Mouse (Mus musculus) thymus, postnatal 10 days (tissue): ENCODE results near the gene Olfr470.
"Not testable (repeated sequence)": the region's sequence is repeated elsewhere in the genome, so short reads cannot be mapped to it uniquely, and the experiment has no call there.

ENCODE experiments used
- DNase-seq, 2 experiments: peaks; one replicate each; pipeline ENCODE4 v3.0.0; 2021; ENCODE audit warnings: low spot score in 2 of 2

Olfr470 gene

DNA sequence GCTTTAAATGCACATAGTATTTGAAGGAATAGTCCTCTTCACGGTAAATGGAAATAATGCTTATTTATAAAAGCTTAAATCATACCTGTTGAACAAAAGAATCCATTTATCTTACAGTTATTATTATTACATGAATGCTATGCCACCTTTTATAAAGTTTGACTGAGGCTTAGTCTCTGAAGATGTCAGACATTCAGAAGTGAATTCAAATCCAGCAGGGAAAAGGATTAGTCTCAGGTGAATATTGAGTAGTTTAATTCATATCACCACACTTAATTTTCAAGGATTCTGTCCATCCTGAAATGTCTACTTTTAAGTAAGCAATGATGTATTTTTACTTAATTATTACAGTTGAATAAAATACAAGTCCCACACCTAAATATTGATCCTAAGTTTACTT is at the start of gene Olfr470:
Gene Olfr470, minus strand, starts transcription at position 101 of the 400 bp plus-strand sequence.
- not testable (repeated sequence) for DNase-seq

DNA sequence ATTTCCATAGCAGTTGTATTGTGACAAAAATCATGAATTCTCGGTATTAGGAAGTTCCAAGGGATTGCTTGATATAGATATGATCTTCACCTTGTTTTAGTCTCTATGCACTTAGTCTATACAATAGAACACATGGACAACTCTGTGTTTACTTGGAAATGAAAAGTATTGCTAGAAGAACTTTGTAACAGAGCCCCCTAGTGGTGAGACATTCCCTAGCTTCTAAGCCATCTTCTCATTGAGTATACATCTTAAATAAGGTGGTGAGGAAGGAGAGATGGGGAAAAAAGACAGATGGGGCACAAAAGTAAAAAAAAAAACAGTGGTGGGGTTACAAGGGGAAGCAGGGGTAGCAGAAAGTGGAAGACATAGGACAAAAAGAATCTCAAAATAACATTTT is 5.6 kb downstream of the Olfr470 start:
- no peak for DNase-seq

DNA sequence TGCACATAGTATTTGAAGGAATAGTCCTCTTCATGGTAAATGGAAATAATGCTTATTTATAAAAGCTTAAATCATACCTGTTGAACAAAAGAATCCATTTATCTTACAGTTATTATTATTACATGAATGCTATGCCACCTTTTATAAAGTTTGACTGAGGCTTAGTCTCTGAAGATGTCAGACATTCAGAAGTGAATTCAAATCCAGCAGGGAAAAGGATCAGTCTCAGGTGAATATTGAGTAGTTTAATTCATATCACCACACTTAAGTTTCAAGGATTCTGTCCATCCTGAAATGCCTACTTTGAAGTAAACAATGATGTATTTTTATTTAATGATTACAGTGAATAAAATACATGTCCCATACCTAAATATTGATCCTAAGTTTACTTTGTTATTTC is 21.8 kb downstream of the Olfr470 start, which contains the start of gene Olfr469:
Gene Olfr469, minus strand, starts transcription at position 101 of the 400 bp plus-strand sequence.
- DNase-seq, result not testable (repeated sequence)

DNA sequence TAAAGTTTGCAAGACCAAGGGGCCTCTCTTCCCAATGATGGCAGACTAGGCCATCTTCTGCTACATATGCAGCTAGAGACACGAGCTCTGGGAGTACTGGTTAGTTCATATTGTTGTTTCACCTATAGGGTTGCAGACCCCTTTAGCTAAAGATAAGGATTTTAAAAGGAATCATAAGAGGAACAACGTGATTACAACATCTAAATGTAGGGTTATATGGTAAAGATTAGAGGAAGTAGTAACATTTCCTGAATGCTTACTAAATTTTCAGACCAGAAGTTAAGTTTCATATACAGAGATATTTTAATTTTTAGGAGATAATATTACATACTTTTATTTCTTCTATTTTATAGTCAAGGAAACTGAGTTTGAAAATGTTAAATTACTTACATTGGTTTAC is 23.4 kb downstream of the Olfr470 start:
- DNase-seq, result not testable (repeated sequence)

DNA sequence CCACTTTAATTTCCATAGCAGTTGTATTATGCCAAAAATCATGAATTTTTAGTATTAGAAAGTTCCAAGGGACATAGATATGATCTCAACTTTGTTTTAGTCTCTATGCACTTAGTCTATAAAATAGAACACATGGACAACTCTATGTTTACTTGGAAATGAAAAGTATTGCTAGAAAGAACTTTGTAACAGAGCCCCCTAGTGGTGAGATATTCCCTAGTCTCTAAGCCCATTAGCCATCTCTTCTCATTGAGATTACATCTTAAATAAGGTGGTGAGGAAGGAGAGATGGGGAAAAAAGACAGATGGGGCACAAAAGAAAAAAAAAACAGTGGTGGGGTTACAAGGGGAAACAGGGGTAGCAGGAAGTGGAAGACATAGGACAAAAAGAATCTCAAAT is 27.8 kb downstream of the Olfr470 start:
- no peak for DNase-seq

DNA sequence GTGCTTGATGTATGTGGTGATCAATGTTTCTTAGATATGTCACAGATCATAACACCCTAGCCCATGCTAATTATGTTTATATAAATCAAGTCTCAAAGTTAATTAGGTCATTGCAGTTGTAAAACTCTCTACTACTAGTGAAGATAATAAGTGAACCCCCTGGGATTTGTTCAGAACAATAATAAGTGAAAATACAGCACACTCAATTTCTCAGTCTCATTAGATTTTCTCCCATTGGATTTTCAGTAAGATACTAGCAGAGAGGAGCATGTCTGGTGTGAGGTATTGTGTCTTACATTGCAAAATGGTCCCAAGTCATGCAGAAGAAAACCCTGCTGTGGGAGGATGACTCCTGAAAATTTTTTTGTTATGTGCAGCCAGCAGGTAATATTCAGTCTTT is 35.3 kb downstream of the Olfr470 start, which contains the start of gene Olfr467:
Gene Olfr467, plus strand, starts transcription at position 301 of the 400 bp plus-strand sequence.
- no peak for DNase-seq

DNA sequence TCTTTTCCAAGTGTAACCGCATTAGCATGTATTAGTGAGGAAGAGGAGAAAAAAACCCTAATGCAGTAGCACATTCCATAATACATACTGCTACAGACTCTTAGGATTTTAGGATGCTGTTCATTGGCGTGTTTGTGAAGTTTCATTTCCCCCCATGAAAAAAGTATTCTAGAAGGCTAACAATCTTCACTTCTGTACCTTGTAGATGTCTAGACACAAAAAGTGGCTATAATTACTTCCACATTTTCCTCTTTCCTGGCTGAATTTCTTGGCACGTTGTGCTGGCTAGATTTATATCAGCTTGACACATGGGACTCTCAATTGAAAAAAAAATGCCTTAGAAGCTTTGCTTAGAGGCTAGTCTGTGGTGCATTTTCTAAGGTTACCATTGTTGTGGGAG is 45.2 kb downstream of the Olfr470 start:
- no peak for DNase-seq

DNA sequence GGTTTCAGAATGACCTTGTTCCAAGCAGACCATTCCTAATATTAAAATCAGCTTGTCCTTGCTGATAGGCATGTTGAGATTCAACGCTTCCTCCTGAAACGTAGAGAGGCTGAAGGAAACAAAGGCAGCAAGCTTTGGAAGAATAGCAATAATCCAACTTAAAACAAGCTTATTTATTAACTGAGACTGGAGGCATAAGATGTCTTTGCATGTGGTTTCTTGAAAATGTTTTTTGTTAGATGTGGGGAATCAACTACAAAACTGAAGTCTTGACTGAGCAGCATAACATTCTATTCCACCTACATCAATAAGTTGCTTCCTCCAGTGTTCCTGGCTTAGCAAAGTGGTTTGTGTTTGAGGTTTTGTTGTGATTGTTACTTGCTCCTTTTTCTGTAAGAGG is 46.2 kb downstream of the Olfr470 start, which contains the start of gene Ovch2:
Gene Ovch2, minus strand, starts transcription at position 101 of the 400 bp plus-strand sequence.
- no peak for DNase-seq

DNA sequence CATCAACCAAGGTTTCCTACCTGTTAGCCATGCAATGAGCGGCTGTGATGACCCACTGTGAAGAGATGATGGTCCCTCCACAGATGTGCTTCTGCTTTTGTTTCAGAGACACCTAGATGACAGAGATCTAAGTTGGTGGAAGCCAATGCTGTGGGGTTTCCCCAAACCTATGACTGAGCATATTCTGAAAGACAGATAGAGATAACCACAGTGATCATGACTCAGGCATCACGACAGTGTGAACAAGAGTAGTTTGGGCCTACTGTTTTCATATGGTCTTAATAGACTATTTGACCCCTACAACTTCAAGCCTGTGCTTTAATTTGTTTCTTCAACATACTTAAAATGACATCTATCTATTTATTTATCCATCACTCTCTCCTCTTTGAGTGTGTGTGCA is 50.8 kb downstream of the Olfr470 start:
- DNase-seq, result no peak
